Mouse (Mus musculus) lung, adult 2 months (tissue): ENCODE measurements at regions not wholly inside any gene's neighbourhood (a gene's known extent, or its start where the extent isn't known, plus 50 kb on each side); places are given as distances from the start of the nearest gene placed in this dataset.

ENCODE experiments used
- CTCF ChIP-seq: fragments of 200-500 bp; IDR thresholded peaks from 2 replicates; pipeline ENCODE4 v1.5.1; 2011; ENCODE audit warnings: mild to moderate bottlenecking, low read length, control low read depth; ENCODE audit not compliant: insufficient read depth
- POLR2A ChIP-seq: fragments of 200-500 bp; IDR thresholded peaks from 2 replicates; pipeline ENCODE4 v1.6.1; 2011; ENCODE audit warnings: low read depth, mild to moderate bottlenecking, control low read depth, low read length, borderline replicate concordance; ENCODE audit errors: extremely low read depth

DNA sequence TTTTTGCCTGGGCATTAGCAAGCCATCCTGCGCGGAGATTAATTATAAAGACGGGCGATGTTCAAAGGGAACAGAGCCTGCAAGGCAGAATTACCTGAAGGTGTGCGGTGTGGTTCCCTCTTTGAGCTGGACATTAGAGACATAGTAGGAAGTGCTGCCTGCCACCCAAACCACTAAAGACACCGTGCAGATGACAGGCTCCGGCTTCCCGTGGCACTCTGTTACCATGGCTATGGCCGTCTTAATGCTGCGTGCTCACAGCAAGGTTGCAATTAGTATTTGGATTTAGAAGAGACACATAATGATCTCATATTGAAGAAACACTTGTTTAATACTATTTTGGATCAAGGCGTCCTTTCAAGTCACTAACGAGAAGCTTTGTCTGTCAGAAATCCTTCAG, 95.0 kb upstream of the Sox5 start:
- TF ChIP-seq CTCF (no peak), POLR2A (no peak)
